Mouse (Mus musculus) splenic B cell, adult 2 months (primary cell): Measurements from ENCODE around the gene Lect2.

Experiments
- DNase-seq: peaks from one replicate; pipeline ENCODE4 v3.0.0-alpha.2; 2011; ENCODE audit warnings: low read depth, low spot score
- H3K27me3 ChIP-seq: 2 replicates; pipeline ENCODE4 v1.6.1; 2012; ENCODE audit warnings: mild to moderate bottlenecking, low read length, moderate library complexity, mixed read lengths; ENCODE audit not compliant: control insufficient read depth, poor library complexity, insufficient read depth, severe bottlenecking
- H3K36me3 ChIP-seq: 2 replicates; pipeline ENCODE4 v1.6.1; 2012; ENCODE audit warnings: mild to moderate bottlenecking, low read length, moderate library complexity, mixed read lengths; ENCODE audit not compliant: control insufficient read depth, poor library complexity, insufficient read depth, severe bottlenecking

Gene Lect2

GRCm38 (mm10) chr13:56548401-56548800 is at the start of gene Lect2:
Gene Lect2 (minus strand): TSS chr13:56548502.
- DNase-seq = no peak
- Histone ChIP-seq H3K27me3 (no peaks in the 10 kb centered on the region), H3K36me3 (no peaks in the 10 kb centered on the region)

GRCm38 (mm10) chr13:56597296-56597695 is 49.0 kb upstream of the Lect2 start:
- no peak for DNase-seq
- H3K36me3 ChIP-seq = no peaks in the 10 kb centered on the region
- no peaks in the 10 kb centered on the region for H3K27me3 ChIP-seq

GRCm38 (mm10) chr13:56595246-56595645 is 46.9 kb upstream of the Lect2 start:
- DNase-seq = no peak
- H3K36me3 ChIP-seq = no peaks in the 10 kb centered on the region
- no peaks in the 10 kb centered on the region for H3K27me3 ChIP-seq

- Histone ChIP-seq H3K36me3 (no peaks in the 10 kb centered on the region), H3K27me3 (no peaks in the 10 kb centered on the region)
- no peak for DNase-seq
Observed at GRCm38 (mm10) chr13:56593961-56594391, 45.7 kb upstream of the Lect2 start.

DNA sequence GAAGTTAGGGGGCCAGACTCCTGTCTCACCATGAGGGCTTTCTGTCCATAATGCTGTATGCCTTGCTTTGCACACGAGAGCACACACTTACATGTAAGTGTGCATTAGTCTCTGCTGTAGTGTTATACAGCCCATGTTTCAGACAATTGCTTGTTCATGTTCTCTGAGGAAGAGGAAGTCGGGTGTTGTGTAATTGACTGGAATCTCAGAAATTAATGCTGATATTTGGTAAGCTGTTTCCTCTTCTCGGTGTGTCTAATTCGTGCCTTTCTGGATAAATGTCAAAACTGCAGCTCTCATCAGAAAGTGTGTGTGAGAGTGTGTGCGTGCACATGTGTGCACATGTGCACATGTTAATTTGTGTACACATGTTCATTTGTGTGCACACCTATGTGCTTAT is 44.9 kb upstream of the Lect2 start:
- no peak for DNase-seq
- H3K36me3 ChIP-seq = no peaks in the 10 kb centered on the region
- no peaks in the 10 kb centered on the region for H3K27me3 ChIP-seq

DNA sequence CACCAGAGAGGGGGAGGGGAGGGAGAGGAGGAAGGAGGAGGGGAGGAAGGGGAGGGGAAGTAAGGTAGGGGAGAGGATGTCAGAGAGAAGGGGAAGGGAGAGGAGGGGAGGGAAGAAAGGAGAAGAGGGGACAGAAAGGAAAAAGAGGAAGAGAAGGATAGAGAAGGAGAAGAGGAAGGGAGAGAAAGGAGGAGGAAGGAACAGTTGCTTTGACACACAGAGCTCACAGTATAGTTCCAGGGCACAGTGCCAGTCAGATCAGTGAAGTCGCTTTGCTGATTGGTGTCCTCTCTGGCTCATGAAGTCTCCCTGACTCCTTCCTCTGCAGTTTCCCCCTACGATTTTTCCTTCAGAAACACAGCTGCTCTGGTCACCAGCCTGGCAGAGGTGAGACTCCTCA is 43.6 kb upstream of the Lect2 start:
- Histone ChIP-seq H3K36me3 (no peaks in the 10 kb centered on the region), H3K27me3 (no peaks in the 10 kb centered on the region)
- DNase-seq = no peak

GRCm38 (mm10) chr13:56591191-56591590 is 42.9 kb upstream of the Lect2 start:
- no peaks in the 10 kb centered on the region for H3K36me3 ChIP-seq
- DNase-seq = no peak
- no peaks in the 10 kb centered on the region for H3K27me3 ChIP-seq

DNA sequence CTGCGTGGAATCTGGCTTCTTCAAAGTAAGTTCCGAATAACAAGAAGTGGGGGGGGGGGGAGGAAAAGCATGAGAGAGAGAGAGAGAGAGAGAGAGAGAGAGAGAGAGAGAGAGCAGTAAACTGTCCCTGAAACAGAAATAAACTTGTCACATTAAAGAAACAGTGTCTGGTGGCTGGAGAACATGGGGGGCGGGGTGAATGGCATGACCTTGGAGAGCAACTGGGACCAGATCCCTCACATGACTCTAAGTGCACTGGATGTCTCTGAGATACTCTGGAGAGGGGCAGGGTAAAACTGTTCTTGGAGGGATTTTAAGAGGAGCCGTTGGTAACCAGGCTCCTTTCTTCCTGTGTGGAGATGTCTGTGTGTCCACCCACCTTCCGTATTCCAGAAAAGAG is 41.9 kb upstream of the Lect2 start:
- Histone ChIP-seq H3K27me3 (no peaks in the 10 kb centered on the region), H3K36me3 (no peaks in the 10 kb centered on the region)
- DNase-seq = no peak

DNA sequence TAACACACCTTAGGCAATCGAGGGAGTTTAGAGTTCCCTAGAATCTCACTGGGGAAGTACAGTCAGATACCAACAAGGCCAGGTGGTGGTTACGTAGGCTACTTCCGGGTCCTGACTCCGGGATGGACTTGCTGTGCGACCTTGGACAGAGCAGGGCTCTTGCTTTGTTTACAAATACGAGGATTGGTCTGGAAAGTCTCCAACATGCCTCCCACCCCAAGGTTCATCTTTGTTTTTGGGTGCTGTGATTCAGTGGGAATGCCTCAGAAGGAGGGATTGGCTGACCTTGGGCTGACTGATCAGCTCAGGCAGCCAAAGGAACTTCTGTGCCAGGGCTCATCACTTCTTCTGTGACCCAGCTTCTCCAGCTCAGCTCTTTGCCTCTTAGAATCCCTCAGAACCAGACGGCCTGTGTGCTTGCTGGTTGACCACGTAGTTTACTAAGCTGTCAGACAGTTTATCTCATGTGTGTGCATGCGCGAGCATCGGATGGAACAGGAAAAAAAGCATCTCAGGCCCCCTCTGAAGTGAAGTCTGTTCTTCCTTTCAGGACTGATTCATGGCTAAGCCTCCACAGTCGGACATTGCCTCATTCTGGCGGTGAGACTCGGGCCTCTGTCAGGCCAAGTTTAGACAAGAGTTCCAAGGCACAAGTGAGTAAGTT is 40.3 kb upstream of the Lect2 start:
- no peak for DNase-seq
- Histone ChIP-seq H3K36me3 (no peaks in the 10 kb centered on the region), H3K27me3 (no peaks in the 10 kb centered on the region)

GRCm38 (mm10) chr13:56586046-56586445 is 37.7 kb upstream of the Lect2 start:
- DNase-seq = no peak
- no peaks in the 10 kb centered on the region for H3K36me3 ChIP-seq
- no peaks in the 10 kb centered on the region for H3K27me3 ChIP-seq

- Histone ChIP-seq H3K27me3 (no peaks in the 10 kb centered on the region), H3K36me3 (no peaks in the 10 kb centered on the region)
- no peak for DNase-seq
Observed at GRCm38 (mm10) chr13:56582720-56583119, 34.4 kb upstream of the Lect2 start.

GRCm38 (mm10) chr13:56581961-56582434 is 33.7 kb upstream of the Lect2 start:
- H3K36me3 ChIP-seq = no peaks in the 10 kb centered on the region
- DNase-seq = no peak
- H3K27me3 ChIP-seq = no peaks in the 10 kb centered on the region

GRCm38 (mm10) chr13:56581512-56581911 is 33.2 kb upstream of the Lect2 start:
- Histone ChIP-seq H3K27me3 (no peaks in the 10 kb centered on the region), H3K36me3 (no peaks in the 10 kb centered on the region)
- DNase-seq = no peak

DNA sequence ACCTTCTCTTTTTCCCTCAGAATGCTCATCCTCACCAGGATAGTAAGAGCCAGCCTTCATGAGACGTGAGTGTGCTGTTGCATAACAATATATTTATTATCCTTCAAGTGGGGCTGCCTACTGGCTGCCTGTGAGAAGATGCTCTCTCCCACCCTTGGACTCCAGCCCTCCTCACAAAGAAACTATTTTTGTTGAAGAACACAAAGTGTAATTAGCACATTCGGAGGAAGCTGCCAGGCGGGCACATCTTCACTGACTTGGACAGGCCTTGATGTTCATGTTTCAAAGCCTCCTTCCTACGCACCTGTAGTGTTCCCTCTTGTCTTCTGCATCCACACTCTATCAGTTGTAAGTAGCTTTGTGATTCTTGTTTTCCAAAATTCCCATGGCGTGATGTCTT is 32.1 kb upstream of the Lect2 start:
- DNase-seq = no peak
- Histone ChIP-seq H3K27me3 (no peaks in the 10 kb centered on the region), H3K36me3 (no peaks in the 10 kb centered on the region)

- no peak for DNase-seq
- no peaks in the 10 kb centered on the region for H3K27me3 ChIP-seq
- no peaks in the 10 kb centered on the region for H3K36me3 ChIP-seq
Observed at GRCm38 (mm10) chr13:56578097-56578496, 29.8 kb upstream of the Lect2 start.
